Mouse (Mus musculus) embryo, embryonic 10.5 days (tissue): ENCODE data around the gene 1110008L16Rik.
"Not testable (repeated sequence)": the region's sequence is repeated elsewhere in the genome, so short reads cannot be mapped to it uniquely, and the experiment has no call there.

Source experiments
- DNase-seq: peaks from one replicate; pipeline ENCODE4 v3.0.0-alpha.2; 2015; ENCODE audit warnings: low spot score

1110008L16Rik gene

DNA sequence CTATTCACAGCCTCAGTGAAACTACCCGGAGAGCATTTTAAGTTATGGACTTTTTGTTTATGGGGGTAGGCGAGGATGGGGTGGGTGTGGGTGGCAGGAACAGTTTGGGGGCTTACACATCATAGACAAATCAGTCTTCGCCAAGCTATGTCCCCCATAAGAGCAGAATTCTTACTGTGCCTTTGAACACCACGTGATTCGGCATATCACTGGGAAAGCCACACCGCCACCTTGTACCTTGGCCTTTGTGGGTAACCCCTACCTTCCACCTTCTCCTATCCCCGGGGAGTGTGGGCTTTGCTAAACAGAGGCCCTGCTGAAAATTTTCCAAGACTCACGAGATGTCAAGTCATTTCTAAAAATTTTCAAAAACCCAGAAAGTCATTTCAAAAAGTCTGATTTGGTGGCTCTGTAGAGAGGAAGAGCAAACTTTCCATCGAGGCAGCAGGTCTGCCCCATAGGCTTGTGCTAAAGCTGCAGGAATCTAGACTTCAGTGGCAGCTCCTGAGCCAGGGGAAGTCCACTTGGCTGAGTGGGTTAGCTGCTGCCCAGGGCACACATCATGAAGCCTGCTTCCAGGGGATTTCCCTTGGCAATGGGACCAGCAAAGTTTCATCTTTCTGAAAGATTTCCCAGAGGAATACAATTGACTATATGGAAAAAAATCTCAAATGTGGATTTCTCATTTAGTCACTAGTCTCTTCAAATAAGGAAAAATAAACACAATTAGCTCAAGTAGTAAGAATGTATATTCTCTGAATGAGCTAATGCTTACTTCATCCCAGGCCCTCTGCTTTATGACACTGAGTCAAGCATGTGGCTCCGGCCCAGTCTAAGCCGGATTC is 93.6 kb downstream of the 1110008L16Rik start:
- DNase-seq, result no peak

DNA sequence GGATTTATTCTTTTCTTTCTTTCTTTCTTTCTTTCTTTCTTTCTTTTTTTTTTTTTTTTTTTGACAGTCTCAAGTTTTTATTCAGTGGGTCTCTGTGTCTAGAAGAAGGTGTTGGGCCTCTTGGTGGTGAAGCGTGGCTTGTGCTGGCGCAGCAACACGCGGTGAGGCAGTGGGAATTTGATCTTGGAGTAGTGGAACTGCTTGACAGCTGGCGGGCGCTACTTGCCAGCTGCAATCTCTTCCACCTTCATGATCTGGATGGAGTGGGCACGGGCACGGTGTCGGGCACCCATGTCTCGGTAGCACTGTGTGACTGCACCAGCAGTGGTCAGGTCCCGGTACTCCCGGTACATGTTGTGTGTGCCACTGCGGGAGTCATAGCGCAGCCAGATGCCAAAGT is 96.2 kb downstream of the 1110008L16Rik start:
- DNase-seq, result not testable (repeated sequence)

DNA sequence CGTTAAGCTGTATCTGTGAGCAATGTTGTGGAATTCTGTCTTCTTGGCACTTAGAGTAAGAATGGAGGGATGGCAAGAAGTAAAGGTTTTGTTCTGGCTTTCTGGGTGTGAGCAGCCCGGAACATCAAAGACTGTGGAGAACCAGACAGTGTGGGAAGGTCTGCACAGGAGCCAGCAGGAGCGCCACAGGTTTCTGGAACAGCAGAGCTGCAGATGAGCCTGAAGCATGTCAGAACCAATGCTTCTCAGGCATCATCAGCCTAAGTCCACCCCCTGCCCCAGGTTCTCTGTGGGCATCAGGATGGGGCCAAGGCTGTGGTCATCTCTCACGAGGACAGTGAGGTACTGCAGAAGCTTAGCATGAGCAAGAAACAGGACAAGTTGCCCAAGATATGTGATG is 97.2 kb downstream of the 1110008L16Rik start:
- DNase-seq, result no peak

DNA sequence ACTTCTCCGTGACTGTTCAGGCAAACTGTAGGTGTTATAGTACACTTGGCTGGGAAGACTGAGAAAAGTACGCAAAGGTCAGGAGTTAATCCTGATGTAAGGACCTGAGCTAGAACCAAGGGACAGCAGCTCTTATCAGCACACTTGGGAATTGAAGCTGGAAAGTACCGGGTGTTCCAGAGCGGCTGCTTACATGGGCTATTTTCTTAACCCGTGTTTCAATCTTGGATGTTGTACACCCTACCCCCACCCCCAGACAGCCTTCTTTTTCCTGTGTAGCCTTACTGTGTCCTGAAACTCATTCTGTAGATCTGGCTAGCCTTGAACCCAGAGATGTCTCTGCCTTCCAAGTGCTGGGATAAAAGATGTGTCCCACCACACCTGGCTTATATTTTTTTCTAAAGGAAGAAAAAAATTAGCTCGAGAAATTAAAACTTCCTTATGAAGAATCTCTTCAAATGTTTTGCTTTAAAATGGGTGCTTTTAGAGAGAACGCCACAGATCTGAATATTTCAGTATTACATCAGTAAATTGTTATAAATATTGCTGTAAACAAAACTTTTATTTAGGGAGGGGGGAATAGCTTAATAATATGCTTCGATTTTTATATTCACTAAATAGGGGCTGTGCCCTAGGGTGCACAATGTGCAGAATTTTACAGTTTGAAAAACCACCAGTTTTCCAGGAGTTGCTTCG is 98.3 kb downstream of the 1110008L16Rik start:
- DNase-seq, result peak; percentile 15

DNA sequence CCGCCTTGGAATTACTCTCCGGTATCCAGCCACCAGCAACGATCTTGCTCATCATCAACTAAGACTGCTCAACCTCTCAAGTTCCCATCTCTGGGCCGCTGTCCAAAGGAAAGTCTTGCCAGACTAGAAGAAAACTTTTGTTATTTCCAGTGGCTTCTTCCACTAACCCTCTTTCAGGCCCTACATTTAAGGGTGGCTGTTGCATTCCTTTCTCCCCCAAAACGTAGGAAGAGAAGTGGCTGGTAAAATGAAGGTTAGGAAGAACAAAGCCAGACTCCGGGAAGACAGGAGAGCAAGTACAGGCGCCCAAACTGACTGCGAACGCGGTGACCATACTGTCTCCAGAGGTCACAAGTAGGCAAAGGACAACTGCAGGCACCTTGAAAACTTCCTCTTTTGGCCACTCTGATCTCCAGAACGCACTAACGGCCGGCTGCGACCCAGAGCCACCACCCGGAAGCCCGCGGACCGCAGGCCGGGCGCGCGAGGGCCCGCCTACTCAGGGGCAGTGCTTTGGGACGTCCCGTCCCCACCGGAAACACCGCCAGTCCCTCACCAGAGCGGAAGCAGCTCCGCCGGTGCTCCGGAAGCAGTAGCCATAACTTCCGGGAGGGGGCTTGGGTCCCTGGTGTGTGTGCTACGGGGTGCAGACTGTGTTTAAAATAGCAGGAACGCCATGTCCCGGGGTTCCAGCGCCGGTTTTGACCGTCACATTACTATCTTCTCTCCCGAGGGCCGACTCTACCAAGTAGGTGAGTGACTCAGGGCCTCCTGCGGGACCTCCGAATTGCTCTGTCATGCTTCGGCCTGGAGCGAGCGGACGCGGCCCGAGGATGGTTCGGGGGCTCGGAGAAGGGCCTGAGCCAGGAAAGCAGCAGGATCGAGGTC is 99.1 kb downstream of the 1110008L16Rik start:
- DNase-seq, result peak; percentile 97

DNA sequence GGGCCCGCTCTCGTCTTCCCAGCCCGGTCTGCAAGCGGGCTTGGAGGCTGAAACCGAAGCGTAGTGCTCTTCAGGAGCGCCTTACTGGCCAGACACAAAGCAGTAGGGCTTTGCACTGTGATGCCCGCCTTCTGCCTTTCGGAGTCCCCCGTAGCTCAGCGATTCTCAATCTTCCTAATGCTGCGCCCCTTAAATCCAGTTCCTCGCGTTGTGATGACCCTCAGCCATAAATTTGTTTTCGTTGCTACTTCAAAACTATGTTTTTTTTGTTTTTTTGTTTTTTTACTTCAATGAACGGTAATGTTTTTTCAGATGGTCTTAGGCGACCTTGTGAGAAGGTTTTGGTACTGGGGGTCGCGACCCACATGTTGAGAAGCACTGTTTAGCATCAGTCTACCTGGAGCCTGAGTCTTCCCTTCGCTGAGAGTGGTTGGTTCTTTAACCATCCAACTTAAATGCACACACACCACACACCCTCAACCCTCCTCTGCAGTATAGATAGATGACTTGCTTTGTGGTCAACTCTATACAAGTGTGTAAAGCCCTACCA is 99.8 kb downstream of the 1110008L16Rik start:
- DNase-seq, result no peak

DNA sequence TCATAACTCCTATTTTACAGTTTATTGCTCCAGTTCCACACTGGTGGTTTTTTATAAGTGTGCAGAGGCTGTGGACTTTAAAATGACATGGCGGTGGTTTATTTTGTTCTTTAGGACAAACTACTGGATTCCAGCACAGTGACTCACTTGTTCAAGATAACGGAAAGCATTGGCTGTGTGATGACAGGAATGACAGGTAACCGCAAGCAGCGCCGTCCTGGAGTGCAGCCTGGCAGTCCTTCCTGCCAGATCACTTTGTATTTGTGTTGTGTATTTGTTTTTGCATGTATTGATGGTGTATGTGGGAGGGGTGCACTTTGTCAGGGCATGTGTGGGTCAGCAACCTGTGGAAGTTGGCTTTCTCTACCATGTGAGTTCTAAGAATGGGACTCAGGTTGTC is 108.5 kb downstream of the 1110008L16Rik start:
- DNase-seq, result no peak

DNA sequence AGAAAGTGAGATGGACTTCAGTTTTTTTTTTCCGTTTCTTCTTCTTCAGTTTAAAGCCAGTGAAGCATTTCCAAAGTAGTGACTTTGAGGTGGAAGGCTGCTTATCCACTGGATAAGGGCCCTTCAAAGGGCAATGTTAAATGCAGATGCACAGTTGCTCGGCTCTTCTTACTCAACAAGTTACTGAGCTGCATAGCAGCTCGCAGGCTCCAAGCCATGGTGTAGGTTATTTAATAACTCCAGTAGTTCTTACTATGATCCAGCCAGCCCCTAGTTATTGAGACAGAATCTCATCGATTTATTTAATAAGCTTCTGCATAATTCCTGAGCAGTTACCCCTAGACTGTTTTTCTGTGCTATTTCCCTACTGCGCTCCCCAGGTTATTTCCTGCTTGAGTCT is 115.9 kb downstream of the 1110008L16Rik start:
- no peak for DNase-seq

DNA sequence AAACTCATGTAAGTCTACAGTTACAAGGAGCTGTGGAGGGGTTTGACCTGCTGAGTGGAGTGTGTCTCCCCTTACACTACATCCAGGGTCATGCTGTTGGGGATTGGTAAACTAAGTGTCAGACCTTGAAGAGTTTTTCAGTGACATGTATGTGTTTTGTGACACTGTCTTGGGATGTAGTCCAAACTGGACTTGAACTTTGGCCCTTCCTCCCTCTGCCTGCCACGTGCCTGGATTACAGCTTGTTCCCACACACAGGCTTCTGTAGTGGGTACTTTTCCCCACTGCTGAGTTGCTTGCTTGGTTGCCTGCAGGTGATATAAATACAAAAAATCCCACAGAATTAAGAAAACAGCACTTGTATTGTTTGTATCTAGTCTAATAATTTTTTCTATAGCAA is 116.4 kb downstream of the 1110008L16Rik start:
- no peak for DNase-seq

DNA sequence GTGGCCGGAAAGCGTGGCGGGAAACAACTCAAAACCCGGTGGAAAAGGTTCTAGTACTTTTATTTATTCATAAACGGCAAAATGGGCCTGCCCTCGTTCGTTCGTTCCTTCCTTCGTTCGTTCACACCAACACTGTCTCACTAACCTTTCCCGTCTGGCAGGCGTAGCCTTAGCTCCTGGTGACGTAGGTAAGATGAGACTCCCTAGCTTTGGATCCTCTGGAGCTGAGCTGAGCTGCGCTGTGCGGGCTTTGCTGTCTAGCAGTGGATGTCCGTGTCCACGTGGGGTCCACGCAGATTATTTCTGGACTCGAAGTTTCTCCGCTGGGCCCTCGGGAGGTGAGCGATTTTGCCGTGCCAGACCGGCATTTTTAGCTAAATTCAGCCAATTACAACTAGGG is 120.8 kb downstream of the 1110008L16Rik start:
- no peak for DNase-seq

DNA sequence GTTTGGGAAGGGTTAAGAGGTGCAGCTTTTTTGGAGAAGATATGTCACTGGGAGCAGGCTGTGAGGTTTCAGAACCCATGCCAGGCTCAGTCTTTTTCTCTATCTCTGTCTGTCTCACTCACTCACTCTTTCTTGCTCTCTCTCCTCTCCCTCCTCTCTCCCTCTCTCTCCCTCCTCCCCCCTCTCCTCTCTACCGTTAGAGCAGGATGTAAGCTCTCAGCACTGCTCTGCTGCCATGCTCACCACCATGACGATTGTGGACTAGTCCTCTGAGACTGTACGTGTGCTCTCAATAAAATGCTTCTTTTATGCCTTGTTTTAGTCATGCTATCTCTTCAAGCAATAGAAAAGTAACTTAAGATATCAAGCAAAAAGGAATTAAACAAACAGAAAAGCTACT is 122.7 kb downstream of the 1110008L16Rik start:
- DNase-seq, result no peak

DNA sequence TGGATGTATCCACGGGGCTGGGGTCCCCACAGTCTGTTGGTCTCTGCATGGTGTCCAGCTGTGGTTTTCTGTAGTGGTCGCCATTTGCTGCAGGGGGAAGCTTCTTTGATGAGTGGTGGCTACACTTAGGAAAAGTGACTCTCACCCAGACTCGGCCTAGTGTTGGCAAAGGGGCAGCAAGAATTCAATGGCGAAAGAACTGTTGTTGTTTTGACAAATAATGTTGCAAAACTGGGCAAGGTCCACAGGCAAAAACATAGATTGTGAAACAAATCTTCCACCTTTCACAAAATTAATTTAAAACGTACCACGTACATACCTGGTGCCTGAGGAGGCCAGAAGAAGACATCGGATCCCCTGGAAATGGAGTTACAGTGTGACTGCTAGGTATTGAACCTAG is 126.9 kb downstream of the 1110008L16Rik start:
- DNase-seq, result no peak

DNA sequence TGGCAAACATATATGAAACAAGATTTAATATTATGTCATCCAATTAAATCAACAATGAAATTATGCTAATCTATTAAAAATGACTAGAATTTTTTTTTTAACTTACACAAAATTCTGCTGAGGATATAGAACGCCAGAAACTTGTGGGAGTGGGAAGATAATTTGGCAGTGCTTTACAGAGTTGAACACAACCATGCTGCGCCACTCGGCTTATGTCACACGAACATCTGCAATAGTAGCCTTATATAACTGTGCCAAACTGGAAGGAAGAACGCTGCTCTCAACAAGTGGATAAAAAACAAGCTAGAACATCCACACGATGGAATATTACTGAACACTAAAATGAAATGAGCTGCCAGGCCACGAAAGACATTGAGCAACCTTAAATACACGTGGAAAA is 129.8 kb downstream of the 1110008L16Rik start:
- DNase-seq, result no peak

DNA sequence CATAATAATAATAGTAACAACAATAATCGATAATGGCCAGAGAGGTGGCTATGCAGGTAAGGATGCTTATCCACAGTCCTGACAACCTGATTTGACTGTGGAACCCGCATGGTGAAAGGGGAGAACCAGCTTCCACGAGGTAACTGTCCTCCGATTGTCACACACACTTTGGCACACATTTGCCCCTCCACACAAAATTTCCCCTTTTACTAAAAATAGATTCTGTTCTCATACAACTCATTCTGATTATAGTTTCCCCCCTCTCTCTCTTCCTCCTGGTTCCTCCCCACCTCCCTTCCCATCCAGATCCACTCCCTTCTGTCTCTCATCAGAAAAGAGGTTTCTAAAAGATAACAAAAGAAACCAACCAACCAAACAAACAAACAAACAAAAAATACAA is 130.6 kb downstream of the 1110008L16Rik start:
- DNase-seq, result no peak
